Mouse (Mus musculus) heart, adult 2 months (tissue): Measurements from ENCODE around the gene Pum1.

Source experiments
- CTCF ChIP-seq: fragments of 200-600 bp; IDR thresholded peaks from 2 replicates; pipeline ENCODE4 v1.8.1; 2022; ENCODE audit warnings: antibody characterized with exemption, mild to moderate bottlenecking, moderate library complexity
- EP300 ChIP-seq: fragments of 200-500 bp; IDR thresholded peaks from 2 replicates; pipeline ENCODE4 v1.6.1; 2011; ENCODE audit warnings: low read depth, low read length, control low read depth; ENCODE audit not compliant: insufficient read depth
- POLR2A ChIP-seq: fragments of 200-500 bp; IDR thresholded peaks from 2 replicates; pipeline ENCODE4 v1.6.1; 2011; ENCODE audit warnings: mild to moderate bottlenecking, low read depth, low read length, control low read depth; ENCODE audit not compliant: insufficient read depth

- no peak for TF ChIP-seq POLR2A
- no peak for TF ChIP-seq EP300
- TF ChIP-seq CTCF = no peak
Observed at GRCm38 (mm10) chr4:130798416-130798815, 135.3 kb downstream of the Pum1 start.
